Mouse (Mus musculus) E14TG2a.4 (cell line): Measurements from ENCODE around the gene Ruvbl2.

Experiments
- CTCF ChIP-seq: conservative IDR thresholded peaks from 2 replicates; pipeline ENCODE4 v1.5.1; 2014; ENCODE audit warnings: low read length
- NANOG ChIP-seq: IDR thresholded peaks from 2 replicates; pipeline ENCODE4 v1.6.1; 2014; ENCODE audit warnings: borderline replicate concordance, low read length, mixed read lengths
- POU5F1 ChIP-seq: IDR thresholded peaks from 2 replicates; pipeline ENCODE4 v1.6.1; 2014; ENCODE audit warnings: low read length, borderline replicate concordance

DNA sequence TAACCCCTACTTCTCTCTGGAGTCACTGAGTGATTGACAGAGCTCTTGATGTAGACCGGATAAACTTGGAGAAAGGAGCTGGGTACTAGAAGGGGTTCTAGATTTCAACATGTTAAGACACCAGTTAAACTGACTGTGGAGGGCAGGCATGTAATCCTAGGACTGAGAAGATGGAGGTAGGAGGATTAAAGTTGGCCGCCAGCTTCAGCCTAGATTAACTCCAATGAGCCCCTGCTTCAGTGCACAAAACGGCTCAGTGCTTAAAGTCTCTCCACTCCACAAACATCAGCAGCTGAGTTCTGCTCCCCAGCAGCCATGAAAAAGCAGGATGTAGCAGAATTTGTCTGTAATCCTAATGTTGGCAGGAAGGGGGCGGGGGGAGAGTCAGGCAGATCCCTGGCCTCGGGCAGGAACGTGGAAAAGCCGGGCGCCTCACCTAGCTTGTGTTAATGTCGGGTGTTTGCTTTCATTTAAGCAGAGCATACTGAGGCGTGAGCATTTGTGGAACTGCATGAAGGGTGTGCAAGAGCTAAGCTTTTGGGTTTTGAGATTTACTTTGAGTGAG is 36.3 kb downstream of the Ruvbl2 start:
- TF ChIP-seq CTCF (peak; percentile 22), POU5F1 (no peak), NANOG (no peak)
